Mouse (Mus musculus): ENCODE results near the gene Prl7a2. TPM values are rescaled to one million over a fixed set of nuclear protein-coding genes. Genes with fewer than 3 reads are reported as not detected.

Prl7a2 gene
- total RNA-seq (2014; rRNA removed) = not detected in 2 replicates
- not detected in 2 replicates for polyA plus RNA-seq (2015; fragmentation: Nextera tagmentation; extraction: Ambion mirVana)

DNA sequence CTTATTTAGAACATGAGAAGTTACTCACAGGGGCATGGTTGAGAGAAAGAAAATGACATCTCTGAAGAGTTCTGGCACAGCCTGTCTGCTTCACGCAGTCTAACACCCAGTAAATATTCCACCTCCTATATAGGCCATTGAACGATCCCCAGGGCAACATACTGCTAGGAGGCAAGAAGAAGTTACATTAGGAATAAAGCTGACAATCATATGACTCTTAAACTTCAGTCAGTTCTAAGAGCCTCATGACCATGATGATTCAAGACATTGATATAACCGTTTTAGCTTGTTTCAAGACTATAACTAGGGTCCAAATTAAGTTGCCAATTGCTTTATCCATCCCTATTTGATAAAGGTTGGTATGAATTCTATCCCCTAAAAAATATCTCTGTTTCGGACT is at the start of gene Prl7a2:
Gene Prl7a2, minus strand, starts transcription at position 101 of the 400 bp plus-strand sequence.
- H3K9ac ChIP-seq (replicated peaks; ENCODE audit: low read length) = no peak within 1 kb of the TSS
- H3K4me1 ChIP-seq (ENCODE audit: insufficient read depth, low read length) = no peaks in the 10 kb centered on the region
- no peak for DNase-seq (ENCODE audit: low spot score)
- no peaks in the 10 kb centered on the region for H3K9me3 ChIP-seq (ENCODE audit: low read length)
- no peak for ATAC-seq
- H3K27ac ChIP-seq = no peak within 1 kb of the TSS
- no peak for TF ChIP-seq CTCF (IDR thresholded peaks at IDR 0.05; ENCODE audit: low read depth)
- no peaks in the 10 kb centered on the region for H3K36me3 ChIP-seq (ENCODE audit: insufficient read depth, low read length)
- no peak within 1 kb of the TSS for H3K4me2 ChIP-seq (ENCODE audit: low read depth, low read length)
- 84% methylated on average over 4 of the region's 4 CpGs for WGBS
- H3K4me3 ChIP-seq (ENCODE audit: low read length) = no peak within 1 kb of the TSS
- no peaks in the 10 kb centered on the region for H3K27me3 ChIP-seq (ENCODE audit: insufficient read depth, low read length)

DNA sequence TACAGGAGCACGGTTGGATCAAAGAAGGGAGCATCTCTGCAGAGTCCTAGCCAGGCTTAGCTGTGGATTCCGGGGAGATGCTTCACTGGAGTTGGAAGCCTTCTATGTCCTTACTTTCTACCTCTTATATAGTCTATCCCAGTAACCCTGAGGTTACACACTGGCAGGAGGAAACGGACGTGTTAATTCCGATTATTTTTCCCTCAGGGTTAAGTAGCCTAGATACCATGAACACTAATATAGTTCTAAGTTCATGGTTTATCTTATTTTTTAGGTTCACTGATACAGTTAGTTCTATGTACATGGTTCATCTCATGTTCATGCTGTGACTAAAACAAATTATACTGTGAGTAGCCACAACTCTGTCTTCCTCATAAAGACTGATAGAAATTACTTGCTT is 48.8 kb upstream of the Prl7a2 start, which contains the start of gene Prl7d1:
Gene Prl7d1, minus strand, starts transcription at position 101 of the 400 bp plus-strand sequence.
- Histone ChIP-seq H3K9me3 (ENCODE audit: low read length) (no peaks in the 10 kb centered on the region), H3K4me2 (ENCODE audit: low read depth, low read length) (no peak within 1 kb of the TSS), H3K27ac (no peak within 1 kb of the TSS), H3K4me3 (ENCODE audit: low read length) (no peak within 1 kb of the TSS), H3K27me3 (ENCODE audit: insufficient read depth, low read length) (no peaks in the 10 kb centered on the region), H3K9ac (replicated peaks; ENCODE audit: low read length) (no peak within 1 kb of the TSS), H3K4me1 (ENCODE audit: insufficient read depth, low read length) (no peaks in the 10 kb centered on the region), H3K36me3 (ENCODE audit: insufficient read depth, low read length) (no peaks in the 10 kb centered on the region)
- ATAC-seq (no peak), DNase-seq (ENCODE audit: low spot score) (no peak)
- no peak for TF ChIP-seq CTCF (IDR thresholded peaks at IDR 0.05; ENCODE audit: low read depth)
- WGBS = 89% methylated on average over 5 of the region's 5 CpGs

GRCm38 (mm10) chr13:27706521-27706920 is 38.7 kb upstream of the Prl7a2 start:
- ATAC-seq (no peak), DNase-seq (ENCODE audit: low spot score) (no peak)
- Histone ChIP-seq H3K9me3 (ENCODE audit: low read length) (no peaks in the 10 kb centered on the region), H3K27me3 (ENCODE audit: insufficient read depth, low read length) (no peaks in the 10 kb centered on the region), H3K9ac (replicated peaks; ENCODE audit: low read length) (no peak overlapping the region), H3K4me2 (ENCODE audit: low read depth, low read length) (no peak overlapping the region), H3K36me3 (ENCODE audit: insufficient read depth, low read length) (no peaks in the 10 kb centered on the region), H3K27ac (no peak overlapping the region), H3K4me3 (ENCODE audit: low read length) (no peak overlapping the region), H3K4me1 (ENCODE audit: insufficient read depth, low read length) (no peaks in the 10 kb centered on the region)
- no peak for TF ChIP-seq CTCF (IDR thresholded peaks at IDR 0.05; ENCODE audit: low read depth)
- 72% methylated on average over 2 of the region's 2 CpGs for WGBS

GRCm38 (mm10) chr13:27660747-27661146 is 7.1 kb downstream of the Prl7a2 start:
- no peak for TF ChIP-seq CTCF (IDR thresholded peaks at IDR 0.05; ENCODE audit: low read depth)
- Histone ChIP-seq H3K4me3 (ENCODE audit: low read length) (no peak overlapping the region), H3K9ac (replicated peaks; ENCODE audit: low read length) (no peak overlapping the region), H3K27me3 (ENCODE audit: insufficient read depth, low read length) (no peaks in the 10 kb centered on the region), H3K9me3 (ENCODE audit: low read length) (no peaks in the 10 kb centered on the region), H3K36me3 (ENCODE audit: insufficient read depth, low read length) (no peaks in the 10 kb centered on the region), H3K4me2 (ENCODE audit: low read depth, low read length) (no peak overlapping the region), H3K27ac (no peak overlapping the region), H3K4me1 (ENCODE audit: insufficient read depth, low read length) (no peaks in the 10 kb centered on the region)
- ATAC-seq (no peak), DNase-seq (ENCODE audit: low spot score) (no peak)
- 91% methylated on average over 2 of the region's 2 CpGs for WGBS

GRCm38 (mm10) chr13:27642393-27642792 is 25.4 kb downstream of the Prl7a2 start, which contains the start of gene Prl7a1:
Gene Prl7a1 (minus strand): TSS chr13:27642493.
- H3K9ac ChIP-seq (replicated peaks; ENCODE audit: low read length) = no peak within 1 kb of the TSS
- no peaks in the 10 kb centered on the region for H3K36me3 ChIP-seq (ENCODE audit: insufficient read depth, low read length)
- WGBS = over 99% methylated on average over 3 of the region's 3 CpGs
- no peaks in the 10 kb centered on the region for H3K27me3 ChIP-seq (ENCODE audit: insufficient read depth, low read length)
- H3K4me2 ChIP-seq (ENCODE audit: low read depth, low read length) = no peak within 1 kb of the TSS
- ATAC-seq (no peak), DNase-seq (ENCODE audit: low spot score) (no peak)
- no peak for TF ChIP-seq CTCF (IDR thresholded peaks at IDR 0.05; ENCODE audit: low read depth)
- H3K27ac ChIP-seq = no peak within 1 kb of the TSS
- no peaks in the 10 kb centered on the region for H3K4me1 ChIP-seq (ENCODE audit: insufficient read depth, low read length)
- no peaks in the 10 kb centered on the region for H3K9me3 ChIP-seq (ENCODE audit: low read length)
- no peak within 1 kb of the TSS for H3K4me3 ChIP-seq (ENCODE audit: low read length)

- H3K9me3 ChIP-seq (ENCODE audit: low read length) = no peaks in the 10 kb centered on the region
- WGBS = 82% methylated on average over 4 of the region's 4 CpGs
- DNase-seq (ENCODE audit: low spot score) = no peak
Observed at GRCm38 (mm10) chr13:27610482-27610881, 57.4 kb downstream of the Prl7a2 start, which contains the start of gene Prl7b1. Gene Prl7b1 (minus strand): TSS chr13:27610582.

More at GRCm38 (mm10) chr13:27610482-27610881, 57.4 kb downstream of the Prl7a2 start, which contains the start of gene Prl7b1:
- Histone ChIP-seq H3K27me3 (ENCODE audit: insufficient read depth, low read length) (no peaks in the 10 kb centered on the region), H3K36me3 (ENCODE audit: insufficient read depth, low read length) (no peaks in the 10 kb centered on the region), H3K4me3 (ENCODE audit: low read length) (no peak within 1 kb of the TSS), H3K4me2 (ENCODE audit: low read depth, low read length) (no peak within 1 kb of the TSS), H3K9ac (replicated peaks; ENCODE audit: low read length) (no peak within 1 kb of the TSS), H3K27ac (no peak within 1 kb of the TSS), H3K4me1 (ENCODE audit: insufficient read depth, low read length) (no peaks in the 10 kb centered on the region)
- TF ChIP-seq CTCF (IDR thresholded peaks at IDR 0.05; ENCODE audit: low read depth) = no peak
- no peak for ATAC-seq

Other genes starting within 250 kb of the Prl7a2 start
- not detected in 2 replicates for gene Prl8a6, start 229.3 kb downstream of the Prl7a2 start, total RNA-seq (2014; rRNA removed)
- not detected in 2 replicates for gene Prl8a6, start 229.3 kb downstream of the Prl7a2 start, polyA plus RNA-seq (2015; fragmentation: Nextera tagmentation; extraction: Ambion mirVana)
- gene Prl8a8, start 154.8 kb downstream of the Prl7a2 start, total RNA-seq (2014; rRNA removed) = not detected in 2 replicates
- not detected in 2 replicates for gene Prl8a8, start 154.8 kb downstream of the Prl7a2 start, polyA plus RNA-seq (2015; fragmentation: Nextera tagmentation; extraction: Ambion mirVana)
- not detected in 2 replicates for gene Prl8a9, start 103.4 kb downstream of the Prl7a2 start, total RNA-seq (2014; rRNA removed)
- not detected in 2 replicates for gene Prl8a9, start 103.4 kb downstream of the Prl7a2 start, polyA plus RNA-seq (2015; fragmentation: Nextera tagmentation; extraction: Ambion mirVana)
- not detected in 2 replicates for gene Prl8a1, start 85.9 kb downstream of the Prl7a2 start, total RNA-seq (2014; rRNA removed)
- gene Prl8a1, start 85.9 kb downstream of the Prl7a2 start, polyA plus RNA-seq (2015; fragmentation: Nextera tagmentation; extraction: Ambion mirVana) = not detected in 2 replicates
- not detected in 2 replicates for gene Prl7b1, start 57.5 kb downstream of the Prl7a2 start, total RNA-seq (2014; rRNA removed)
- gene Prl7b1, start 57.5 kb downstream of the Prl7a2 start, polyA plus RNA-seq (2015; fragmentation: Nextera tagmentation; extraction: Ambion mirVana) = not detected in 2 replicates
- not detected in 2 replicates for gene Prl7a1, start 25.5 kb downstream of the Prl7a2 start, total RNA-seq (2014; rRNA removed)
- gene Prl7a1, start 25.5 kb downstream of the Prl7a2 start, polyA plus RNA-seq (2015; fragmentation: Nextera tagmentation; extraction: Ambion mirVana) = not detected in 2 replicates
- not detected in 2 replicates for gene Prl7d1, start 48.7 kb upstream of the Prl7a2 start, total RNA-seq (2014; rRNA removed)
- gene Prl7d1, start 48.7 kb upstream of the Prl7a2 start, polyA plus RNA-seq (2015; fragmentation: Nextera tagmentation; extraction: Ambion mirVana) = not detected in 2 replicates
- gene Prl7c1, start 112.8 kb upstream of the Prl7a2 start, total RNA-seq (2014; rRNA removed) = not detected in 2 replicates
- gene Prl7c1, start 112.8 kb upstream of the Prl7a2 start, polyA plus RNA-seq (2015; fragmentation: Nextera tagmentation; extraction: Ambion mirVana) = not detected in 2 replicates
- not detected in 2 replicates for gene Prl2a1, start 133.6 kb upstream of the Prl7a2 start, total RNA-seq (2014; rRNA removed)
- not detected in 2 replicates for gene Prl2a1, start 133.6 kb upstream of the Prl7a2 start, polyA plus RNA-seq (2015; fragmentation: Nextera tagmentation; extraction: Ambion mirVana)
- not detected in 2 replicates for gene Prl2c1, start 181.3 kb upstream of the Prl7a2 start, total RNA-seq (2014; rRNA removed)
- gene Prl2c1, start 181.3 kb upstream of the Prl7a2 start, polyA plus RNA-seq (2015; fragmentation: Nextera tagmentation; extraction: Ambion mirVana) = not detected in 2 replicates